Mouse (Mus musculus) megakaryocyte, adult 5-6 weeks (primary cell): ENCODE measurements around the gene Pou3f3. TPM values are rescaled to one million over a fixed set of nuclear protein-coding genes. Genes with fewer than 3 reads are reported as not detected.

Source experiments
- ATAC-seq: 2 replicates; pipeline ENCODE4 v1.8.0; 2016; ENCODE audit warnings: mild to moderate bottlenecking, inconsistent platforms; ENCODE audit not compliant: poor library complexity, severe bottlenecking
- total RNA-seq, 2 experiments: library from RNA; stranded (forward) in 1 of 2; stranded (reverse) in 1 of 2; fragments of 153-499, 151-499 nt in 1 of 2; fragments of 221-1000, 200-1000 nt in 1 of 2; gene quantifications; 2 replicates each; pipeline versions ENCODE4 v1.2.3 to v1.2.4; 2015 to 2017

Gene Pou3f3
- total RNA-seq, 2 experiments from 2014 or later = not detected

DNA sequence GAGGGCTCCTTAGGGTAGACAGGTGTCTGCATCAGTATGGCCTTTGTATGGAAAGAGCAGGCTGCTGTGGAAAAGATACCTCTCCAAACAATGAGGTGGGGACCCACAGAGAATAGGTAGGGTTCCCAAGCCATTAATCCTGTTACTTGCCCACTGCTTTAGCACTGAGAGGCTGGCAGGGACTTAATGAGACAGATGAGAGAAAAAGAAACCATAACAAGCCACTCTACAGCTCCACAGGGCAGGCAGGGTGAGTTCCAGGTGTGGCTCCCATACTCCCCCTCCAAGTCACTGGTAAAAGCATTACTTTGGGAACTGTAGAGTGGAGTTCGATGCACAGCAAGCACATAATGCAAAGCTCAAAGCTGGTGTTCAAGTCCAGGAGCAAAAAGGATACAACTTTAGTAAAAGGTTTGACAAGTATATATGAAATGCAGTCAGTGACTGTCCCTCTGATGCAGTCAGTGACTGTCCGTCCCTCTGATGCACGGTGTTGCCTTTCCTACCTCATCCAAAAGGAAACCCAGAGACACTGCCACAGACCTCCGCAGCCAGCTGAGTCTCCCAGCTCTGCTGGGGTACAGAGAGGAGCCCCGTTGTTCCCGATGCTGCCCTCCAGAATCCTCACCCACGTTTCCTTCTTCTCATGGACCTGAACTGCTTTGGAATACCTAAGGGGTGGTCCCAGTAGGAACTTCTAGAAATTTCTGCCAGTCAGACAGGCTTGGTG, 14.0 kb downstream of the Pou3f3 start:
- ATAC-seq = no peak

DNA sequence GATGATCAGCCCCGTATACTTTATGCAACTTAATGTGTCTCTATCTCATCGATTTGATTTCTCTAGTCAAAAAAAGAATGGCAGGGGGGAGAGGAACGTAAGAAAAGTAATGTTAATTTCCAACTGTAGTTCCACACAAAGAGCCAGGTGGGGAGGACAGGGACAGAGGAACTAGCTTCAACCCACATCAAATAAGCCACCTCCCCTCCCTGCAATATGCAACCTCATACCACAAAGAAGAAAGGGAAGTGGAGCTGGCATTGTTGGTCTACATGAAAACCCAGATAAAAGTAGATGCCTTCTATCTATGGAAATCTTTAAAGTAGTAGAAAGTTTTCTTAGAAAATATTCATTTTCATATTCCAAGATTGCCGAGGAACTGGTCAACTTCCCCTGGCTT, 14.7 kb downstream of the Pou3f3 start:
- ATAC-seq = no peak

DNA sequence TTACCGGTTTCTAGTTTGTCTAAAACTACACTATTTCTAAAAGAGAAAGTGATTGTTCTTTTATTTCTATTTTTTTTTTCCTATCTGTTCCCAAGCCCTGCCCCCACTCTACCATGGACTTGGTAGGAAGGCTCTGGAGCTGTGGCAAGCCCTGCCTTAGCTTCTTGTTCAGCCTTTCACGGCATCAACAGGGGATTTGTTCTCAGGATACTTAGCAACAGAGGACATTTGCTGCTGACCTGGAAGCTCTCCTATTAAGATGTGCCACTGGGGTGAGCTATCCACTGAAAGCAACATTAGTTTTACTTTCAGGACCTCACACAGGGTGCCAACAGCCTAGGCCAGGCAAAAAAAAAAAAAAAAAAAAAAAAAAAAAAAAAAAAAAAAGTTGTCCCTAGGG, 15.4 kb downstream of the Pou3f3 start:
- ATAC-seq = no peak

DNA sequence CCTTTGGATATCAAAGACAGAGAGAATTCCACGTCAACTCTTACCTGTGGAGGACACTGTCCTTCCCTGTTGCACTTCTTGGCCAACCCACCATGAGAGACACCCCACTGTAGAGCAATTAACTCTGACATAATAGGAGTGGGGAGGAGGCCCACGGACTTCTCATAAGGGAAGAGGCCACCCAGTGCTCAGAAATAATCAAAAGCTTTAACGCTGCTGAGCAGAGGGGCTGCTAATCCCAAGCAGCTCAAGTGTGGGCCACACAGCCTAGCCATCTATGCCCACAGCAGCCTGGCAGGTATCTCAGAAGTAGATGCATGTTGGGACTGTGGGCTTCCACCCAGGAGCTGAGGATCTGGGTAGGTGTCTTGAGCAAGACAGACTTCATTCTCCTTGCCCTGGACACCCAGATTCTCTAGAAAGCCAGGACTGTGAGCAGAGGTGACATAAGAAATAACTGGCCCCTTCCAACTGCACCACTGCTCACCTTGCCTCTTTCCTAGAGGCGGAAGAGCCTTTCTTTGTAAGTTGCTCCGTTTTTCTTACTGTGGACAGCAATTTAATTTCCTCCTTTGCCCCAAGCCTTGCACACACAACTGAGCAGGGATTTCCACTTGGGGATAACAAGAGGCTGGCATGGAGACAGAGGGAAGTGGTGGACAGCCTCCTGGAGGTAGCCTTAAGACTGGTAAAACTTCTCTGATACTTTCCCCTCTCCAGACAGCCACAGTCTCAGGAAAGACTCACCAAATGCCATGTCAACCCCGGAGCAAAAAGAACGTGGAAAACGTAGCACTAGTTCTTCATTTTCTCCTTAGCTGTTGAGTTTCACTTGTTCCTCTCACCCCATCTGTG, 16.1 kb downstream of the Pou3f3 start:
- no peak for ATAC-seq

DNA sequence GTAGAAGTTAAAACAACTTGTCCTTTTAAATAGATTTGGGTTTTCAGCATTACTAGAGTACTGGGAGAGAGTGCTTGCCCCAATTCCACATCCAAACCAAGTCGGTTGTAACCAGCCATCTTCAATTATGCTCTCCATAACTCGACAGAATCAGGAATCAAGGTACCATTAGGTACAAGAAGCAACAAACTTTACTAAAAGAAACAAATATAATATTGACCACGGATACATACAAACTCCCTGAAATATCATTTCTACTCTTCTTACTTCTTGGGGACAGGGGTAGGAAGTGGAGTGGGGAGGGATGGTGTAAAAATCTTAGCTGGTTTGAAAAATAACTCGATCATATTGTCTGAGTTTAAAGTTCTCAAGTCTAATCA, 16.7 kb downstream of the Pou3f3 start:
- no peak for ATAC-seq

DNA sequence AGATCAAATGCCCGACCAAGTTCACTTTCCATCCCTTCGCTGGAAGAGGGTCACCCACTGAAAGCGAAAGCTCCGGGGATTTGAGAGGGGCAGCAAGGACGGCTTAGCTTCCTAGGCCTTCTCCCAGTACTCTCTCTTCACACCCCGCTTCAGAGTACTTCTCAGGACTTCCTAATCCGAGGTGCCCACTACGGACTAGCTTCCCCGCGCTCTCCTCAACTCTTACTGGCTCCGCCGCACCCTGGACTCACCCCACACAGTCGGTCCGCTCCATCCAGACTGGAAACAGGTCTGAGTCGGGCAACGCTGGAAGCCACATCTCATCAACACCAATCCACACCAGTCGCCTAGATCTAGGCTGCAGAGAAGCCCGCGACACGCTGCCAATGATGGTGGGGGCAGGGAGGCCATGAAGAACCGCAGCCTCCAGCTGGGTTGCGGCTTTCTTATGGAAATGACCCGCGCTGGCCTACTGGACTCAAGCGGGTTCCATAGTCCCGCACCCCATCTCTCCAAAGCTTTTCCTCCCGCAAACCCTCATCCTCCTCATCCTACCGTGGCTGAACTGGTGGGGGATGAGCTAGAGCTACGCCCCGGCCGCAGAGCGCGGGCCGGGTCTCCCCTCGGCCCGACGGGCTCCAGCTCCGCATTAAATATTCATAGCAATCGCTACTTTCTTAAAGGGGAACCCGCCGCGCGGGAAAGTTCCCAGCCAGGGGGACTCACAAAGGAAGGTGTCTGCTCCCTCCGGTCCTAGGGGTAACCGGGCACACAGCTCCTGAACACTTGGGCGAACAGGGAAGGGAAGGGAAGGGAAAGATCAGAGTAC, 17.8 kb downstream of the Pou3f3 start:
- no peak for ATAC-seq

DNA sequence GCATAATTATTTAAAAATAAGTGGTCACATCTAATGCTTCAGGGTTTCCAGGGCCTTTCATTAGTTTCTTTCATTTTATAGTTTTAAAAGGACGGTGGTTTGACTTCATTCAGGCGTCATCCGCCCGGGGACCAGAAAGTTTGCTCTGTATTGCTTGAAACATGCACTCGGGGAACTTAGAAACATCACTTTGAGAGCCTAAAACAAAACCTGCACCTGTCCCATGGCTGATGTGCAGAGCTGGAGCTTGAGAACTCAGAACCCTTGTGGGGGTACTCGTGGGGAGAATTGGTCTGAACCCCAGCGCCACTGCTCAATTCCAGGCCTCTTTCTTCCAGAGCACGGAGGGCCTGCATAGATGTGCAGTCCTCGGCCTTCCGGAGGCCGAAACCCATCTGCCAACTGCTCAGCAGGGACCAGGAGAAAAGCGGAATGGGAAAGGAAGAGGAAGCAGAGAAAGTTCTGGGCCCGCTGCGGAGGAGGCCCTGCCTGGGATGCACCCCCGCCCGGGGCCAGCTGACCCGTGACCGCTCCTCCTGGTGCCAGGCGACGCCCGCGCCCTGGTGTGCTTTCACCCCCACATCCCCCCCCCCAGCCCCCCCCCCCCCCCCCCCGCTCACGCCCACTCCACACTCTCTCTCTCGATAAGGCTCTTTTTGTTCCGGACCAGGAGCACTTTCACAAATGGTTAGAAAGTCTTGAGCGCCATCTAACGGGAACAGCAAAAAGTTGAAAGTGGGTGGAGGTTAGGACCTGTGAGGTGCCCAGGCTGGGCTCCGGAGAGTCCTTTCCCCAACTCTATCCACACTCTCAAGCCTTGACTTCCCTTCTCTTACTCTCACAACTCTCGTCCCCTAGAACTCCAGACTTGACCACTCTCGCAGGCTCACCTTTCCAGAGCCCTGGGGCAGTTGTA, 18.7 kb downstream of the Pou3f3 start:
- ATAC-seq = no peak

DNA sequence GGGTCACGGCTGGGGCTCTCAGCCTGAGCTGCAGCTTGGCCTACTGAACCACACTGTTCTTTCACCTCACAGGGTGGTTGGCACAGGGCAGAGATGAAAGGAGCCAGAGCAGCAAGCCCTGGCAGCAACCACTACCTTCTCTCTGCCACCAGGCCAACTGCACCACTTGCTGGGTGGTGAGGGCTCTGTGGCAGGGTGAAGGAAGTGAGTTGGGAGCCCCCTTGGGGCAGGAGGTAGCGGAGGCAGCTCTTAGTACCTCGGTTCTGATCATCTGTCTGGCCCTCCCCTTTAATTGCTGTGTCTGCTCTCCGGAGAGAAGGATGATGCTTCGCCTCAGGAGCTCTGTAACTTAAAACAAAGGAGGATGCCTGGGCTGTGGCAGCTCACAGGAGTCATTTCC, 23.0 kb downstream of the Pou3f3 start:
- ATAC-seq = no peak

DNA sequence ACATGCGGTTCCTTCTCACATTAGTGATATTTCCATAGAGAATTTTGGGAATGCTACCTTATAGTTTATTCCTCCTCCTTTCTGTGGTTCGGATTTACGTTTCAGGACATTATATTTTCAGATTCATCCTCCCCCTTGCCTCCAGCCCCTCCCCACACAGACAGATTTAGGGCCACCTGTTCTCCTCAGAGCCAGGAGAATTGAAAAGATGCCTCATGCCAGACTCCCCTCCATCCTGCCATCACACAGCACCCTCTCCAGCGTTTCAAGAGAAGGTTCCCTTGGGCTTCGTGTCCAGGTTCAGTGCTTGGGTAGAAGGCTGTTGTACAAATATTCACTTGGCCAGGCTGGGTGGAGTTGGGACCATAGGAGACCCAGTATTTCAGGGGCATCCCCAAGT, 25.8 kb downstream of the Pou3f3 start:
- no peak for ATAC-seq

DNA sequence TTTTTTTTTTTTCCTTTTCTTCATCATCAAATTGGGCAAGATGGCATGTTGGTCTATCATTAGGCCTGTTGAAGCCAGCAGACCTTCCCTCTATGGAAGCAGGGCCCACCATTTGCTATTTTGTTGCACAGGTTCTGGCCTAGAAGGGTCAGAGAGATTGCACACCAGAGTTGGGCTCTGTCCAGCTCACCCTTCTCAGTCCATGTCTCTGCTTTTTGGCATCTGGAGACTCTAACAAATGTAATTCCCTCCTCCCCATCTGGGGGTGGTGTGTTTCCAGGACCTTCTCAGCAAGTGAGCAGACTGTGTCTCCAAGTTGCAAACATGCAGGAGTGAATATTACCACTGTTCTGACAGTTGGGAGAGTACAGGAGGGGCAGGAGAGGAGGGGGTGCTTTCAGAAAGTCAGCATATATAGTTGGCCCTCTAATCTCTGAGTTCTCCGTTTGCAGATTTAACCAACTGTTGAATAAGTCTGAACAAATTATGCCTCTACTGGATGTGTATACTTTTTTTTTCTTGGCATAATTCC, 28.3 kb downstream of the Pou3f3 start:
- no peak for ATAC-seq

DNA sequence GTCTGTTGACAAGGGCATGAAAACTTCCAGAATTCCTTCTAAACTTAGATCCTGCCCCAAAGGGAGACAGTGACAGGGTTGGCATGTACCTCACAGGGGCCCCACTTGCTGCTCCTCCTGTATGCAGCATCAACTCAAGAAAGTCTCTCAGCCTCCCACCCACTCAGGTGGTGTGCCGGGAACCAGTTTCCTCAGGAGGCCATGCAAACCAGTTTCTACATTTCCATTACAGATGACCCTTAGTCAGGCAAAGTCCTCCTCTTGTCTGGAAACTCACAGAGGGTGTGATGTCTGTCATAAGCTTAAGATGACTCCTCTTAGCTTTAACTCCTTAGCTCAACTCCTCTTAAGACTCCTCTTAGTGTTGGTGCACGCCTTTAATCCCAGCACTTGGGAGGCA, 29.3 kb downstream of the Pou3f3 start:
- no peak for ATAC-seq

DNA sequence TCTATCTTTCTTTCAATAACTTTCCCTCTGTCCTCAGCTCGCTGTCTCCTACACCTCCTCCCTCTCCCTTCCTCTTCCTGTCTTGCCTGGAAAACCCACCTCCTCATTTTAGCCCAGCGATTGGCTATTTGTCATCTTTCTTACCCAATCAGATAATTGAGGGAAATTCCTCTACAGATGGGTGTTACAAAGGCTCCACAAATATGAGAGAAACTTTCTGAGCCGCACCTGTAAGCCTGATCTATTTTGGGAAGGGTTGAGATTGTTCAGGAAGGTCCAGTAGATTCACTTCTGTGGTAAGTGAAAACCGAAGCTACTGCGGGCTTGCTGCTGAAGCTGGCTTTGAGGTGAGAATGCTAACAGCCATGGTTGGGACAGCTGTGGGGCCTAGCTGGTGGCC, 31.6 kb downstream of the Pou3f3 start:
- ATAC-seq = no peak

DNA sequence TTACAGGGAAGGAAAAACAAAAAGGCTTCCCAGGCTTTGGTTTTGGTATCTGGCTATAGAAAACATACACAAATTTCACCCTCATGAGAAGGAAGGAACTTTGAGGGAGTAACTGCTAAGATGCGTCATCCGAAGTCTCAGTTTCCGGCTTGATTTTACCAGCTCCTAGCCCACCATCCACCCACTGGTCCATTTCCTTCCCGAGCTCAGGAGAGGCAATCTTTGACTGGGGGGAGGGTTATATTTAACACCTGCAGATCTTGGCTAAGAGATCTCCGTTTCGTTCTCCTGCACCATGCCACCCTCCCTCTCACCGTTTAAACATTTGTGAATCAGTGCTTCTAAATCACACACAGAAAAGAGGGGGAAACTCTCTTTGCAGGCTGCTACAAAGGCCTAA, 32.1 kb downstream of the Pou3f3 start:
- ATAC-seq = no peak

DNA sequence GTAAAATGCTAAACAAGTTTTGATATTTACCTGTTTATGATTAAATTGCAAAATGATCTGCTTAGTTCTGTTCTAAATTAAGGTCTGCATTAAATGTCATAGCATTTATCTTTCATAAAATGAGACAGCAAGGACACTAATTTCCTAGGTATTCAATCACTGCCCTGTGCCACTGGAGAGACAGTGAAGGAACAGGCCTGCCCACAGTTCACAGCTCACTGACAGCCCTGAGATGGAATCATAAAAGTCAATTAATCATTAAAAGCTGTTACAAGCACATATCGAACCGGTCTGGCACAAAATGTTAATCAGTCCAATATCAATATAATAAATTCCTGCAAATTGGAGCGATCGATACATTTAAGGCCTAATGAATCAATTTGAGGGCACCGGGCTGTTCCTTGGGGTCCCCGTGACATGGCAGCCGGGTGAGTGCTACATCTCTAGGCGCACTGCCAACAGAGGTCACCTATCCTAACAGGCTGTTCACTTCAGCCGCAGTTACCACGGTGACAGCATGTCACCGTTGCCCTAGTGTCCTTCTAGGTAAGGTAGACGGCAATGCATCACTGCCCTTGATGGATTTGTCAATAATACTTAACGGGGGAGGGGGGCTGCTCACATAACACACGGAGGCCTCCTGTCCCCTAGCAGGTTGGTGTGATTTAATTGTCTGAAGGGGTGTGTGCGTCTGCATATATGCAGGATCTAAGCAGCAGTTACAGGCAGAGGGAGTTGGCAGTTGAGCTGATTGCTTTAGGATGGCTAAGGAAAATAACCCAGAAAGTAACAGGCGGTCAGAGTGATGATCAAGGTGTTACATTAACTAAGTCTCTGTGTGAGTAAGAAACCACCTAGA, 46.0 kb downstream of the Pou3f3 start:
- no peak for ATAC-seq

DNA sequence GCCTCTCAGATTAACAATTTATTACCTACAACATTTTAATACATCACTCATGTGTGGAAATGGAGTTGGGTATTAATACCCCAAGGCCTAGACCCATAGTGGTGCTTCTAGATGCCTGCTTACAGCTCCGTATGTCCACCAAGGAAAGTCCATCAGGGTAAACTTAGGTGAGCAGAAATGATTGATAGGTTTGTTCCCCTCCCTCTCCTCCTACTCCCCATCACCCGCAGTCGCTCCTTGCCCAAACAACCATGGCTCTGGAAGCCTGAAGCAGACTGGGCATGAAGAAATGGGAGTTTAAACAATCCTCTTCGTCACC, 46.6 kb downstream of the Pou3f3 start:
- ATAC-seq = no peak

DNA sequence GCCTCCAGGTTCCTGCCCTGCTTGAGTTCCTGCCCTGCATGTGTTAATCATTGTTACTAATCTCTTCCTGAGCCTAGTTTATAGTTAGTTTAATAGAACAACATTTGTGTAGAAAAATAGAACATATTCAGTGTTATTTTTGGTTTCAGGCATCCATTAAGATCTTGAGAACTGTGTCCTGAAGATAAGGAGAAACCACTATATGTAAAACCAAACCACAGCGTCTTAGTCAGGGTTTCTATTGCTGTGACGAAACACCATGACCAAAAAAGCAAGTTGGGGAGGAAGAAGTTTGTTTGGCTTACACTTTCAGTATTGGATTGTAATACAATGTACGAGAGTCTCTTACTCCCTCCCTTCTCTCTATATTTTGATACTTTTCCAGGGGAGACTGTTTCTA, 49.5 kb downstream of the Pou3f3 start:
- no peak for ATAC-seq

DNA sequence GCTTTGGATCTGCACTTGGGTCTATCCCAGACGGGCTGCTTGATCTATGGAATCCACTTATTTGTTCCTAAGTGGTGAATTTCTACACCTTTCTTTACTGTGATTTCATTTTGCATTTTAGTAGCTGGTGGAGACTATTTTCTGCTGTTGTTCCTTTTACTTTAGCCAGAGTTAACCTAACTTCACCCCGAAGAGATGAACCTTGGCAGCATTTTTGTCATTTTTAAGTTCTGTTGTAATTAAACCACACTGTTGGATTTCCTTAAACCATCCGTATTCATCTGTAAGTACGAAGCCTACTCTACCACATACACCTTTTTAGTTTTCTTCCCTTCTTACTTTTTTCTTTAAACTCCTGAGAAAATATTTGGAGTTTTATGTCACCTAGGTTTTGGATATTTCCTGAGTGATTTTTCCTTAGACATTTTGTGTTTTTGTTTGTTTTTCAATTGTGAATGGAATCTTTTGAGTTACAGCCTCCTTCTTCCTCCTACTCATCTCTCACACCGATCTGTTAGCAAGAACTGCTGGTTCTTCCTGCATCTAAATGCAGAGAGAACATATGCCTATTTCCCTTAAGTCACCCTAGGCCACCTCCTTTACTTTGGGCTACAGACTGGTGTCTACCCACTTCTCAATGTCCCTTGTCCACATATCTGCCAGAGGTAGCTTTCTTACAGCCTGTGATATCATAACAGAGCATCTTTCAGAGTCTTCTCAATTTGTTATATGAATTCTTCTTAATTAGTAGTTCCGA, 54.1 kb downstream of the Pou3f3 start:
- no peak for ATAC-seq
